Mouse (Mus musculus) spleen, postnatal 14 days (tissue): ENCODE measurements around the gene Saa1.

ENCODE experiments used
- DNase-seq, 2 experiments: peaks; one replicate each; pipeline ENCODE4 v3.0.0; 2021 to 2022; ENCODE audit warnings: low spot score in 2 of 2

Gene Saa1

DNA sequence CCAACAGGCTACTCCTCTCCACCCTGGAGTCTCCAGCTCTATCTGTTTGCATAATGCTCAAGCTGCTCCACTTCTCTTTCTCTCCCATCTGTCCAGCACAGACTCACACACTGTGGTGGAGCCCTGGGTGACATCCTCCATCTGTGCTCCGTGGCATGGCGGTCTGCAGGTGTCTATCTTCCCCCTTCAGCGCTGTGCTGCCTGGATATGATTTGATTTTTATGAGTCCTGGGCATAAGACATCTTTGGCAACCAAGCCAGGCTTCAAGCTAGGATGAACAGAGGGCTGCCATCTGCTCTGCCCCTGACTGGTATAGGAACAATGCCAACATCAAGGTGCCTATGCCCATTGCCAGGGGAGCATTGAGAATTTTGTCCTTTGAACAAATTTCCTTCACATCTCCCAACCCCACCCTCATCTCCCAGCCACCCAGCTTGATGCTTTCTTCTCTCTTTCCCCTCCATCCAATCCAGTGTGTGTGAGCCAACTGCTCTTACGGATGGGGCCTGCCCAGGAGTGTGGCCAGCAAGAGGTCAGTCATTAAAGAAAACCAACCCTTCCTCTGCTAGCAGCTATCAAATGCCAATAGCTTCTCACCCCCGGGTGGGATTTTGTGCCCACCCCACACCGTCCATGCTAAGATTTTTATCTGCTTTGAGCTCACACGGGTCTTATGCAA lies 24.0 kb downstream of the Saa1 start:
- DNase-seq, result no peak

GRCm38 (mm10) chr7:46716897-46717296 lies 25.9 kb downstream of the Saa1 start:
- DNase-seq, result no peak

- DNase-seq, result no peak
Measured at GRCm38 (mm10) chr7:46715600-46715999, 27.2 kb downstream of the Saa1 start, which contains the start of gene Saa3. Gene Saa3 (minus strand): TSS chr7:46715700.

DNA sequence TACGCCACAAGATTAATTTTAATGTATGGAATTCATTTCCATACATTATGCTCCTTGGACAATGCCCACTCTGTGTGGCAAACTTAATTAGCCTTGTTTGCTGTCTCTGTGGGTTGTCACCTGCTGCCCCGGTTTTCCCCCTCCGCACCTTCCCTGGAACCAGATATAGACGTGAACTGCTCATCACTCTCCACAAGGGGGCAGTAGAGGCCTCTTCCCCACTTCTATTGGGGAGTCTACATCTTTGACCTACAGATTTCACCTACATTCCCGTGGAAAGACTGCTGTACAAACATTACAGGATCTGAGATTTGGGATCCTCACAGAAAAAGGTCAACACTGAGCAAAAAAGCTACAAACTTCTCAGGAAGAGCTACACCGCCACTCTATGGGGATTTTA lies 28.3 kb downstream of the Saa1 start:
- peak; percentile 15 to 60 for DNase-seq

GRCm38 (mm10) chr7:46712250-46712649 lies 30.5 kb downstream of the Saa1 start:
- no peak for DNase-seq

- peak; percentile 69 to 84 for DNase-seq
Measured at GRCm38 (mm10) chr7:46710390-46710844, 32.4 kb downstream of the Saa1 start, which contains the start of gene Saal1. Gene Saal1 (minus strand): TSS chr7:46710680.

GRCm38 (mm10) chr7:46700521-46701025 lies 42.2 kb downstream of the Saa1 start:
- DNase-seq, result no peak

DNA sequence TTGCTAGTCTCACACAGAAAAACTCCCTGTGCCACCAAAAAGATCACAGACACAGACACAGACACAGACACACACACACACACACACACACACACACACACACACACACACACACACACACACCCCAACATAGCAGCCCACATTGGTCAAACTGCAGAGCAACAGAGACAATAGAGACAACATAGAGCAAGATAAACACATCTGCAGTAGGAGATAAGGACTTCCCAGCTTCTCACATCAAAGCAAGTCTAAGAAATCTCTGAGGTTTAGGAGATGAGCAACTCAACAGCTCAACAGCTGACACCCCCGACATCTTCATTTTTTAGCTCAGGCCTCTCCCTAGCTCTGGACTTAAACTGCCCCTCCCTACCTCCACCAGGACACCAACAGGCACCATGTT lies 46.0 kb downstream of the Saa1 start:
- DNase-seq, result no peak
